Mouse (Mus musculus) small intestine, adult 2 months (tissue): ENCODE data around the gene Mocs3. TPM values are rescaled to one million over a fixed set of nuclear protein-coding genes. Genes with fewer than 3 reads are reported as not detected.

Experiments
- H3K27ac ChIP-seq: fragments of 200-500 bp; 2 replicates; pipeline ENCODE4 v1.5.1; 2012; ENCODE audit warnings: low read depth, low read length, control low read depth, inconsistent platforms; ENCODE audit not compliant: insufficient read depth
- H3K27me3 ChIP-seq: fragments of 200-500 bp; 2 replicates; pipeline ENCODE4 v1.6.1; 2012; ENCODE audit warnings: mild to moderate bottlenecking, moderate library complexity, low read length, inconsistent platforms; ENCODE audit not compliant: control insufficient read depth, insufficient read depth
- H3K36me3 ChIP-seq: fragments of 200-500 bp; 2 replicates; pipeline ENCODE4 v1.6.1; 2012; ENCODE audit warnings: mild to moderate bottlenecking, low read length, control low read depth, inconsistent platforms; ENCODE audit not compliant: control insufficient read depth, insufficient read depth
- H3K4me1 ChIP-seq: fragments of 200-500 bp; 2 replicates; pipeline ENCODE4 v1.6.1; 2012; ENCODE audit warnings: low read length, inconsistent platforms, mixed read lengths; ENCODE audit not compliant: control insufficient read depth, insufficient read depth, insufficient read length
- H3K4me3 ChIP-seq: fragments of 200-500 bp; 2 replicates; pipeline ENCODE4 v1.5.1; 2012; ENCODE audit warnings: low read depth, mild to moderate bottlenecking, control low read depth, inconsistent platforms, low read length, moderate library complexity
- CTCF ChIP-seq: fragments of 200-500 bp; IDR thresholded peaks from 2 replicates; pipeline ENCODE4 v1.5.1; 2012; ENCODE audit warnings: low read depth, mild to moderate bottlenecking, control low read depth, inconsistent platforms, low read length, moderate library complexity, mixed read lengths; ENCODE audit not compliant: insufficient replicate concordance, insufficient read length; ENCODE audit errors: extremely low read depth
- POLR2A ChIP-seq: fragments of 200-500 bp; IDR thresholded peaks from 2 replicates; pipeline ENCODE4 v1.6.1; 2012; ENCODE audit warnings: low read depth, mild to moderate bottlenecking, control low read depth, inconsistent platforms, low read length, moderate library complexity
- WGBS: fragments of 180-500 bp; shearing (Covaris S2); methylation state at CpG from one replicate; pipeline ENCODE4 v1.1.7; 2018; 5-methylcytosine and 5-hydroxymethylcytosine counted together
- polyA plus RNA-seq: library from polyadenylated mRNA; depleted of rRNA; stranded (reverse); fragments of >200 nt; gene quantifications from 2 replicates; pipeline ENCODE4 v1.2.3, GENCODE M21; 2012

The Mocs3 gene
- polyA plus RNA-seq, 1 experiment: 47.1 TPM

- Histone ChIP-seq H3K4me3 (peak overlapping the region; percentile 82), H3K36me3 (peaks cover 26% of the 10 kb centered on the region), H3K27ac (peak overlapping the region; percentile 94; the same call in 1 of the 2 replicates), H3K27me3 (no peaks in the 10 kb centered on the region), H3K4me1 (peaks cover 6% of the 10 kb centered on the region)
- WGBS: 11% methylated on average over 41 of the region's 41 CpGs
- TF ChIP-seq POLR2A (no peak), CTCF (no peak)
Measured at GRCm38 (mm10) chr2:168229116-168230025, 1.1 kb upstream of the Mocs3 start.

GRCm38 (mm10) chr2:168230773-168231470 lies 500 bp downstream of the Mocs3 start:
- WGBS: 1% methylated on average over 105 of the region's 105 CpGs
- Histone ChIP-seq H3K27ac (peak overlapping the region; percentile 94), H3K4me3 (peak overlapping the region; percentile 82), H3K36me3 (peaks cover 12% of the 10 kb centered on the region), H3K4me1 (peaks cover 6% of the 10 kb centered on the region), H3K27me3 (no peaks in the 10 kb centered on the region)
- no peak for TF ChIP-seq CTCF
- no peak for TF ChIP-seq POLR2A

GRCm38 (mm10) chr2:168231471-168231829 lies 1.0 kb downstream of the Mocs3 start:
- Histone ChIP-seq H3K4me3 (peak overlapping the region; percentile 82), H3K27me3 (no peaks in the 10 kb centered on the region), H3K36me3 (peaks cover 8% of the 10 kb centered on the region), H3K4me1 (peaks cover 6% of the 10 kb centered on the region), H3K27ac (no peak overlapping the region)
- no peak for TF ChIP-seq CTCF
- 52% methylated on average over 33 of the region's 33 CpGs for WGBS

GRCm38 (mm10) chr2:168233286-168233685 lies 2.9 kb downstream of the Mocs3 start:
- no peak overlapping the region for H3K4me3 ChIP-seq
- WGBS: 61% methylated on average over 5 of the region's 5 CpGs
- no peak for TF ChIP-seq POLR2A
- no peak for TF ChIP-seq CTCF
- H3K36me3 ChIP-seq: 0 out of 2 replicates have a peak, but pooled peaks cover 5% of the 10 kb centered on the region
- H3K27me3 ChIP-seq: no peaks in the 10 kb centered on the region; the same call in 1 of the 2 replicates
- H3K4me1 ChIP-seq: peaks cover 6% of the 10 kb centered on the region
- H3K27ac ChIP-seq: no peak overlapping the region

- no peak overlapping the region for H3K27ac ChIP-seq
- 0 out of 2 replicates have a peak, but pooled peaks cover 3% of the 10 kb centered on the region for H3K36me3 ChIP-seq
- TF ChIP-seq CTCF: no peak
- no peak for TF ChIP-seq POLR2A
- no peak overlapping the region for H3K4me3 ChIP-seq
- WGBS: 86% methylated on average over 4 of the region's 4 CpGs
- H3K27me3 ChIP-seq: no peaks in the 10 kb centered on the region; the same call in none of the 2 replicates
- no peaks in the 10 kb centered on the region for H3K4me1 ChIP-seq
Measured at GRCm38 (mm10) chr2:168238335-168238734, 7.9 kb downstream of the Mocs3 start.

GRCm38 (mm10) chr2:168242841-168243240 lies 12.4 kb downstream of the Mocs3 start:
- Histone ChIP-seq H3K27ac (no peak overlapping the region), H3K36me3 (no peaks in the 10 kb centered on the region), H3K4me1 (no peaks in the 10 kb centered on the region), H3K4me3 (no peak overlapping the region), H3K27me3 (no peaks in the 10 kb centered on the region; the same call in none of the 2 replicates)
- no peak for TF ChIP-seq CTCF
- no peak for TF ChIP-seq POLR2A

- Histone ChIP-seq H3K27ac (no peak overlapping the region), H3K27me3 (no peaks in the 10 kb centered on the region; the same call in none of the 2 replicates), H3K4me3 (no peak overlapping the region), H3K36me3 (no peaks in the 10 kb centered on the region), H3K4me1 (no peaks in the 10 kb centered on the region)
- no peak for TF ChIP-seq CTCF
- no peak for TF ChIP-seq POLR2A
- 72% methylated on average over 4 of the region's 4 CpGs for WGBS
Measured at GRCm38 (mm10) chr2:168243278-168243677, 12.9 kb downstream of the Mocs3 start.
